Mouse (Mus musculus): ENCODE results near the gene Galnt16.

DNA sequence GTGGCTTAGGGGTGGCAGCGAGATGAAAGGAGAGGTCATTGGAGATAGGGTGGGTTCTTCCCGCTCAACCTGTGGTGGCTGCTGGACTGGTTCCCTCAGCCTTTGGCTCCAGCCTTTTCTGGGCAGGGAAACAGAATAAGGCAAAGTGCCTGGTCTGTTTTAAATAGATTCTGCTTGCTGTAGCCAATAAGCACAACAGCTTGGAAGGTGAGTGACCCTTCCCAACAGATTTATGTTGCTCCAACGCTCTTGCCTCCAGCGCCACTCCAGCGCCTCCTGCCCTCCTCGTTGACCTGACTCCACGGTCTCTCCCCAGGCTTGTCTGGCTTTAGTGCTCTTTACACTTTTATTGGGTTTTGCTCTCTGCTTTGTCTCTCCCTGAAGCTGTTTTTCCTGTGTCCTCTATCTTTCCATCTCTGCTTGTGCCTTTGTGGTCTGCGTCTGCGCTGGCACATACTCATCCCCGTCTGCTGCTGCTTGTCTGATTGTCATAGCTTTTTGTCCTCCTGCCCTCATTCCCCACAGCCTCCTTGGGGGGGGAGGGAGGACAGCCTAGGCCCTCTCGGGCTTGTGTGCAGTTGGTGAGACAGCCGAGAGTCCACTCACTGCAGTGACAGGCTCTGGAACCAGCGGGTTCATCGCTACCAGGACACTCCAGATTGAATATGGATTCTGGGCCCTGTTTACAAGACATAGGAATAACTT, 10.9 kb upstream of the Galnt16 start:
- TF ChIP-seq CTCF (IDR thresholded peaks at IDR 0.05; ENCODE audit: insufficient read depth, low read depth, low read length) (no peak), POLR2A (IDR thresholded peaks at IDR 0.05; ENCODE audit: insufficient read depth, low read depth, low read length) (no peak)
